Mouse (Mus musculus) cerebellum, adult 2 months (tissue): ENCODE data around the gene Lta. TPM values are rescaled to one million over a fixed set of nuclear protein-coding genes. Genes with fewer than 3 reads are reported as not detected.

Experiments
- DNase-seq, 2 experiments: peaks; one replicate each; pipeline ENCODE4 v3.0.0; 2021
- H3K27ac ChIP-seq: fragments of 200-500 bp; 2 replicates; pipeline ENCODE4 v1.5.1; 2012; ENCODE audit warnings: low read length, control low read depth, inconsistent platforms; ENCODE audit not compliant: insufficient read depth
- H3K27me3 ChIP-seq: fragments of 200-500 bp; 2 replicates; pipeline ENCODE4 v1.6.1; 2012; ENCODE audit warnings: inconsistent platforms, mild to moderate bottlenecking, low read length, moderate library complexity; ENCODE audit not compliant: control insufficient read depth, insufficient read depth
- H3K4me1 ChIP-seq: fragments of 200-500 bp; 2 replicates; pipeline ENCODE4 v1.6.1; 2011; ENCODE audit warnings: low read length; ENCODE audit not compliant: control insufficient read depth, insufficient read depth
- H3K4me3 ChIP-seq: fragments of 200-500 bp; replicated peaks from 2 replicates; pipeline ENCODE3; 2011; ENCODE audit warnings: mild to moderate bottlenecking, low read depth, low read length, control low read depth; ENCODE audit not compliant: insufficient read depth
- CTCF ChIP-seq: fragments of 200-500 bp; IDR thresholded peaks from 2 replicates; pipeline ENCODE4 v1.5.1; 2011; ENCODE audit warnings: low read depth, mild to moderate bottlenecking, control low read depth, low read length, moderate library complexity, borderline replicate concordance; ENCODE audit not compliant: insufficient read depth
- POLR2A ChIP-seq: fragments of 200-500 bp; IDR thresholded peaks from 2 replicates; pipeline ENCODE4 v1.6.1; 2011; ENCODE audit warnings: low read length, control low read depth, borderline replicate concordance; ENCODE audit not compliant: insufficient read depth
- WGBS: fragments of 180-500 bp; shearing (Covaris S2); methylation state at CpG from one replicate; pipeline ENCODE4 v1.1.7; 2018; 5-methylcytosine and 5-hydroxymethylcytosine counted together
- polyA plus RNA-seq: library from polyadenylated mRNA; depleted of rRNA; stranded (reverse); fragments of >200 nt; gene quantifications from 2 replicates; pipeline ENCODE4 v1.2.3, GENCODE M21; 2012

Gene Lta
- polyA plus RNA-seq, 1 experiment = 0.11 TPM

DNA sequence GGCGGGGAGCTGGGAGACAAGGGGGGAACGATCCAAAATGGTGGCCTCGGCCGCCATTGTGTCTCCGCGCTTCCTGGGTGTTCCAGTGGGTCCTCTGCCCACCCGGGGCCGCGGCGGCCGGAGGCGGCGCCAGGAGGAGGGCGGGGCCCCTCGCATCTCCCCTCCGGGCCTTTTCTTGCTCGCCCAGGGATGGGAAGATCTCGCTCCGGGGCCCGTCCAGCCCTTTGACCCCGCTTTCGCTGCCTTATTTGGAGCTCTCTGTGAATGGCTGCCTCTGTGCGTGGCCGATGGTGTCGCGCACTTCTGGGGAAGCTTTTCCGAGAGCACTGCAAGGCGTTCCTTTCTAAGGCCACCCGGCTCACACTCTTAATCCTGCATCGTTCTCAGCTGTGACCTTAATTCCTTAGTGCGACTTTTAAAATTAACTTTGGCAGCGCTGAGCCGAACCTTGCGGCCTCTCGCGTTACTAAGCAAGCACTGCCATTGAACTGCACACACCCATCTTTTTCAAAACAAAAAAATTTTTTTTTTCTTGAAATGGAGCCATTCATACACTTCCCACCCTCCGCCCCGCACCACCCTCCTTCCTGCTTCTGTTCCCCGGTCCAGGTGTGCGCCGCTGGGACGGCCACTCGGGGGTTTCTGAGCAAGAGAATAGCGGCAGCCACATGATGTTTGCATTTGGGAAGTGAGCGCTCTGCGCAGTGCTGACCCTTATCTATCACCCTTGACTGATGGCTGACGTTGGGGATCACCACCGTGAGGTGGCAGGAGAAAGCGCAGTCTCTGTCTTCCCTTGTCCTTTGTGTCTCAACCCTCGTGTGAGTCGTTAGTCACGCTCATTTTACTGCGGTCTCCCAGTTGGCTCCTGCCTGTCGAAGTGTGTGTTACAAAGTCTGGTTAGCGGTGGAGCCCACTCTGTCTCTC lies 37.1 kb upstream of the Lta start:
- Histone ChIP-seq H3K4me1 (peaks cover 27% of the 10 kb centered on the region), H3K27ac (peak overlapping the region; percentile 91), H3K27me3 (no peaks in the 10 kb centered on the region), H3K4me3 (peak overlapping the region; percentile 77)
- TF ChIP-seq POLR2A = peak; percentile 7; the same call in 1 of the 2 replicates
- TF ChIP-seq CTCF = no peak
- under 1% methylated on average over 55 of the region's 55 CpGs for WGBS
- peak; percentile 49 to 56 for DNase-seq

DNA sequence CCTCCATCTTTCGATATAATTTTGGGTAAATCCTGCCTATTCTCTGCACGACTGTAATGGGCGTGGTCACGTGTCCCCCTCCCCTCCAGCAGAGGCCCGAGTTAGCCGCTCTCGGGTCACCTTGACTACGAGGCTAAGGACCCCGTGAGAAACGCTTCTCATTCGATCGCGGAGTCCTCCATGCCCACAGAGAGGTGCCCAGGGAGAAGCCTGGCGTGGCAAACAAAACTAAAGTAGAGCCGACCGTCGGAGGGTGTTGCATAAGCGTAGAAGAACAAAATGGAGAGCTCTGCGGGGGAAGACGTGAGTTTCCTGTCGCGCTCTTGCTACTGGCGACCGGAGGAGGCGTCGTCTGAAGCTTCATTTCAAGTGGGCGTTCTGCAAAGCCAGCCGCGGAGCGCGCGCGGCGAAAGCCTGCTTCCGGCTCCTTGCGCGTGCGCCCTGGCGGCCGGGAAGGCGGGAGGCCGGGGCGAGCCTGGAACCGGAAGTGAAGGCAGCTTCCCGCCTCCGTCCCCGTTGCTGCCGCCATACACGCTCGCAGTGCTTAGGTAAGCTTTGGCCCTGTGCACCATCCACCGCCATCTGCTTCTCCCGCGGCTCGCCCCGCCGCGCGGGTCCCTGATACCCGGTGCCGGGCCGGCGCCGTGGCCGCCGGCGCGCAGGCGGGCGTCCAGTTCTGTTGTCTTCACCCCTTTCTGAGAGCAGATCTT lies 36.3 kb upstream of the Lta start, which contains the start of gene Ddx39b:
Gene Ddx39b, plus strand, starts transcription at position 442 of the 710 bp plus-strand sequence.
- WGBS = under 1% methylated on average over 69 of the region's 69 CpGs
- DNase-seq = peak; percentile 96 to 97
- Histone ChIP-seq H3K4me1 (peaks cover 26% of the 10 kb centered on the region), H3K27me3 (no peaks in the 10 kb centered on the region), H3K4me3 (peak within 1 kb of the TSS; percentile 77), H3K27ac (peak within 1 kb of the TSS; percentile 91)
- TF ChIP-seq CTCF = no peak
- TF ChIP-seq POLR2A = peak; percentile 79

DNA sequence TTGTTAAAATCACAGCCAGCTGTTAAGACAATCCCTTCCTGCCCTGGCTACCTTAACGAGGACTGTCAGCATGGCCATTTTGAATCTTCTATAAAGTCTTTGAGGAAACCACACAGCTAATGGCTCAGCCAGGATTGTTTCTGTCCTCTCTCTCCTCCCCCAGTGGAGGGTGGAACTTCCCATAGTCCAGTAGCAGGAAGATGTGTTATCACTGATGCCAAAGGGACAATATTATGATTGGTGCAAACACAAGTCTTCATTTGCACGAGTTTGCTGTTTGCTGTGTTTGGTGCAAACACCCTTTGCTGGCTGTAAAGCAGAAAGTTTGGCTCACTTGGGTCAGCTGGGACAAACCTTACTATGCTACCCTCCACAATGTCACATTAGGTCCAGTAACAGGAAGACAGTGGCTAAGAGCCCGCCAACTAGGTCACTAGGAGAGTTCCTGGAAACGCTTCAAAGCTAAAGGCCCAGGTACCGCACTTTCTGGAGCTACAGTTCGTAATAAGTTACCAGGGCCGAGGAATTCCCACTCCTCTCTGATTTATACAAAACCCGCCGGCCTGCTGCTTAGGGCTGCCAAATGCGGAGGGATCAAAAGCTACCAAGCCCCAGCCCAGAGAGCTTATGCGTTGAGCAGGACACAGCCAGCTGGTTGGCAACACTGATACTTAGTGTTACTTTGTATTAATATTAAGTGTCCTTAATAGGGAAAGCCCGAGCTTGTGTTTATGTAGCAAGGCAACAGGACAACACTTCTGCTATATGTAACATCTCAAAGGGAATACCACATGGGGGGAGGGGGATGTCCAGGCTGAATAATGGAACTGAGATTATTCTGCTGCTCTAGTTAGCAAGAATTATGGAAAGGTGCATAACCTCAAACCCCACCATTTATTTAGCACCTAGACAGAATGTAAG lies 35.5 kb upstream of the Lta start:
- peak overlapping the region; percentile 91 for H3K27ac ChIP-seq
- TF ChIP-seq CTCF (no peak), POLR2A (no peak)
- DNase-seq = peak; percentile 53 to 62
- H3K4me3 ChIP-seq = peak overlapping the region; percentile 64
- no peaks in the 10 kb centered on the region for H3K27me3 ChIP-seq
- peaks cover 18% of the 10 kb centered on the region for H3K4me1 ChIP-seq
- WGBS = 11% methylated on average over 12 of the region's 12 CpGs

DNA sequence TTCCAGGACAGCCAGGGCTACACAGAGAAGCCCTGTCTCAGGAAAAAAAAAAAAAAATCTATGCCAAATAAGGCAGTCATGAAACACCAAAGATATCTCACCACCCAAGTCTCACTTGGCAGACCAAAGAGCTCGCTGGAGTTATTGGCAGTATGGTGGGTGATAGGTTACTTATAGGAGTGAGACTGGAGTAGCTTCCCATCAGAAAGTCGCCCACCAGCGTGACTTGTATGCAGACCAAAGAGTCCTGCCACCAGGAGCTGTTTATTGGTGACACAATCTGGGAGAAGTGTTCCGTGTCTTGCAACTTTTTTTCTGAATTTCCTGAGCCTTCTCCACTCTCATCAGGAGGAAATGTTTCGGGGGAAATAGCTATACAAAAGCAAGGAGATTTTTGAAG lies 34.5 kb upstream of the Lta start:
- TF ChIP-seq CTCF (no peak), POLR2A (no peak)
- Histone ChIP-seq H3K27ac (no peak overlapping the region), H3K4me1 (peaks cover 17% of the 10 kb centered on the region), H3K4me3 (no peak overlapping the region), H3K27me3 (no peaks in the 10 kb centered on the region)
- no peak for DNase-seq
- WGBS = 83% methylated on average over 5 of the region's 5 CpGs

DNA sequence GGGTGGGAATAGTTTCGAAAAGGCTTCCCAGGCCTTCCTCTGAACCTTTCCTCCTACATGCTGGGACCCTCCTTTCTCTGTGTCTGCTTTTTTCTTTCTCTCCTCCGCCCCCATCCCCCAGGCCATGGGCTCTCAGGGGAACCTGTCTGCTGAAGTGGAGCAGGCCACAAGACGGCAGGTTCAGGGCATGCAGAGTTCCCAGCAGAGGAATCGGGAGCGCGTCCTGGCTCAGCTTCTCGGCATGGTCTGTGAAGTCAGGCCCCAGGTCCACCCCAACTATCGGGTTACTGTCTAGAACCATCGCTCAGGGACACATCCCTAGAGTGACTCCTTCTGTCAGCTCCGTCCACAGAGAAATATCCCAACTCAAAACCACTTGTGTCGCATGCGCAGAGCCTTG lies 32.4 kb upstream of the Lta start:
- Histone ChIP-seq H3K4me3 (peak overlapping the region; percentile 83), H3K27ac (peak overlapping the region; percentile 82), H3K4me1 (peaks cover 8% of the 10 kb centered on the region; the same call in 1 of the 2 replicates), H3K27me3 (no peaks in the 10 kb centered on the region)
- TF ChIP-seq CTCF (no peak), POLR2A (no peak)
- WGBS = 82% methylated on average over 12 of the region's 12 CpGs
- DNase-seq = no peak

DNA sequence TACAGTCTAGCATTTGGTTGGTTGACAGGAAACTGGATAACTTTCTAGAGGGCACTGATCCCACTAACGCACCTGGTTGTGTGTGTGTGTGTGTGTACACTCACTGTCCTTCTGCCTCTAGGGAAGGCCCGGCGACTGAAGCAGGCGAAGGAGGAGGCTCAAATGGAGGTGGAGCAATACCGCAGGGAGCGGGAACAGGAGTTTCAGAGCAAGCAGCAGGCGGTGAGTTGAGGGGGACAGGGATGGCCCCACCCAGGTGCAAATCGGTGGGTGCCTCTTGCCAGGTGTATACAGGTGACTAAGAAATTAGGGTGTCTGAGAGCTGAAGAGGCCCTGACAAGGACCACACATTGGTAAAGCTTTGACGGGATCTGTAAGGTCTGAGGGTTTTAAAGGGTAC lies 31.8 kb upstream of the Lta start:
- Histone ChIP-seq H3K4me3 (peak overlapping the region; percentile 83), H3K27me3 (no peaks in the 10 kb centered on the region), H3K4me1 (peaks cover 8% of the 10 kb centered on the region; the same call in 1 of the 2 replicates), H3K27ac (peak overlapping the region; percentile 82)
- peak; percentile 60 to 66 for DNase-seq
- 9% methylated on average over 9 of the region's 9 CpGs for WGBS
- TF ChIP-seq POLR2A (peak; percentile 36; the same call in 1 of the 2 replicates), CTCF (no peak)

DNA sequence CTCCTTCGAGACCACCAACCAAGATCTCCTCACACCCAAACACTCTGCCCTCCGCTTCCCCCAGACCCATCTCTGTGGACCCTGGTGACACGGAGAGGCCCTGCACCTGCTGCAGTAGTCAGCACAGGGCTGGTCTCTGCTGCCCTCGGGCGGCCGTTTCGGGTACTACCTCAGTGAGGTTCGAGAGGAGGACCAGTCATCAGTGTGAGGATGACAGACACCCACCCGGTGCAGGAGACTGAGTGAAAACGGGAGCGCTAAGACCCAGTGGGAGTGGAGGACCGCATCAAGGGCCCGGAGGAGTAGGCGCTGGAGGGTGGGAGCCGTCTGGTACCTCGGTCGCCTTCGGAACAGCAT lies 31.2 kb upstream of the Lta start:
- H3K4me3 ChIP-seq = peak overlapping the region; percentile 83
- no peaks in the 10 kb centered on the region for H3K27me3 ChIP-seq
- H3K4me1 ChIP-seq = peaks cover 11% of the 10 kb centered on the region; the same call in 1 of the 2 replicates
- 1% methylated on average over 18 of the region's 18 CpGs for WGBS
- peak overlapping the region; percentile 82 for H3K27ac ChIP-seq
- TF ChIP-seq CTCF (peak; percentile 90), POLR2A (peak; percentile 49; the same call in 1 of the 2 replicates)
- DNase-seq = peak; percentile 97 to 100
